Mouse (Mus musculus) adrenal gland, adult 18-20 months (tissue): ENCODE data around the gene Ankrd13d. TPM values are rescaled to one million over a fixed set of nuclear protein-coding genes. Genes with fewer than 3 reads are reported as not detected.

ENCODE experiments used
- DNase-seq, 2 experiments: peaks; one replicate each; pipeline ENCODE4 v3.0.0; 2021 to 2022; ENCODE audit warnings: low spot score in 2 of 2
- long read RNA-seq, 2 experiments: library from polyadenylated mRNA; stranded (forward); transcript quantifications; one replicate each; pipeline ENCODE4 v2.0.0; 2021
- total RNA-seq, 2 experiments: library from RNA; stranded (reverse); gene quantifications; 1 replicate in 1 of 2; 2 replicates in 1 of 2; pipeline ENCODE4 v1.2.3; 2021

Gene Ankrd13d
- 1 to 10 TPM; 3.2 to 5.0 TPM for total RNA-seq
- long read RNA-seq, experiment 1, partial matches to known transcripts = 0 of 3 reads
- long read RNA-seq, experiment 1, other reads (novel, unspliced or antisense) = 2 of 3 reads
- long read RNA-seq, experiment 2, partial matches to known transcripts = 2 of 5 reads
- long read RNA-seq, experiment 2, other reads (novel, unspliced or antisense) = 1 of 5 reads

DNA sequence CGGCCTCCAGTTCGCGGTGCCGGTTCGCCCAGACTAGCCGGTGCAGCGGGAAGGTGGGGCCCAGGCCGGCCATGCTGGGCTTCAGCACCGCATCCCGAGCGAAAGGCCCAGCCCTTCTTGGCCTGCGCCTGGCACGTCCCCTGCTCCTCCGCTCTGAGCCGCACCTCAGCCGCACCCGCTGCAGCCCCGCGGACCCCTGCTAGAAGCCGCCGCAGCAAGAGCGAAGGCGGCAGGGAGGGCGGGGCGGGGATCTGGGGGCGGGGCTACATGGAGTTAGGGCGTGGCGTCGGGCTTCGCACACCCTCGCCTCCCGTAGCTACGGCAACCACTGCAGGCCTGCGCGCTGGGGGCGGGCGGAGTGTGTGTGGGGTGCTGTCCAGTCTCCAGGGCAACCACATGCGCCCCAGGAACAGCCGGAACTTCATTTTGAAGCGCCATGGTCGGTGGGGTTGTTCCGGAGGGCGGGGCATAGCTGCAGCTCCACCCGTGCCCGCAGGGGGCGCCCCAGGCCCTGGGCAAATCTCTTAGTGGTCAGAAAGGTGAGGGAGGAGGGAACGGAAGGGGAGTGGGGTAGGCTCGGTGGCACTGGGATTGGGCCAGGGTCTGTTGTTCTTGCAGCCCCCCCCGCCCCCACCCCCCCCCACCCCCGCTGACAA is at the start of gene Ankrd13d:
Gene Ankrd13d, minus strand, starts transcription at position 240 of the 656 bp plus-strand sequence.
- DNase-seq = peak; percentile 76 to 83

GRCm38 (mm10) chr19:4332653-4333052 is 49.7 kb upstream of the Ankrd13d start:
- peak; percentile 45 to 54 for DNase-seq

DNA sequence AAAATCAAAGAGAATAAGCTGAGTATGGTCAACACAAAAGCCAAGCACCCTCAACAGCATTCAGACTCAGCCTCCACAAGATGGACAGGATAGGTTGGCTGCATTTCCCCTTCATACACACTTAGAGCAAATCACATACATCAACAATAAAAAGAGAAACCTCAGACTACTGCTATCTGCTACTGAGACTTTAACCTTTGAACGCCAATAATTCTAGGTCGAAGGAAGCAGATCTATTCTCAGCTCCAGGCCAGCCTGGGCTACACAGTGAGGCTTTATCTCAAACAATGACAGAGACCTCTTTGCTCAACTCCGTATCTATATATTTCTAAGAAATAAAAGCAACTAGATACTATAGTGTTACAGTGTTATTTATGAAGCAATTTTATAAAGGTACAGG is 48.3 kb upstream of the Ankrd13d start:
- no peak for DNase-seq

- DNase-seq = no peak
Observed at GRCm38 (mm10) chr19:4330603-4331002, 47.7 kb upstream of the Ankrd13d start.

DNA sequence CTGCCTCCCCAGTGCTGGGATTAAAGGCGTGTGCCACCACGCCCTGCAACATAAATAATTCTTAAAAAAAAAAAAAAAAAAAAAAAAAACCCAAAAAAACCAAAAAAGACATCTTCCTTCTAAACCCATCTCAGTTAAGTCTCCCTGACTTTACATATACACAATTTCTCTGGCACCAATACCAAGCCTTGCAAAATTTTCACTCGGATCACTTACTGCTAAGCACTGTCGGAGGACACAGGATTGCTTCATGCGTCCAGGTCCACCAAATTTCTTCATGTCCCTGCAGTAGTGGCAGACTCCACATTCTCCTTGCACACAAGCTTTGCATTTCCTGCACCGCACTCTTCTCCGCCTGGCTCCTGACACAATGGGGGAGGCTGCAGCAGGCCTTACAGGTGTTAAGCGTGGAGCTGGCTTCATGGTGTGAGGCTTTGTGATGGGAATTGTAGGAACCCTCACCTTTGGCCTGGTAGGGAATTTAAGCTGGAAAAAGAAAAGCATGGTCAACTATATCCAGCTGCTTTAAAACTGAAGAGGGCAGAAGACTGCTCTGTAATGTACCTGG is 45.9 kb upstream of the Ankrd13d start:
- DNase-seq = no peak

GRCm38 (mm10) chr19:4326881-4327280 is 43.9 kb upstream of the Ankrd13d start:
- no peak for DNase-seq

DNA sequence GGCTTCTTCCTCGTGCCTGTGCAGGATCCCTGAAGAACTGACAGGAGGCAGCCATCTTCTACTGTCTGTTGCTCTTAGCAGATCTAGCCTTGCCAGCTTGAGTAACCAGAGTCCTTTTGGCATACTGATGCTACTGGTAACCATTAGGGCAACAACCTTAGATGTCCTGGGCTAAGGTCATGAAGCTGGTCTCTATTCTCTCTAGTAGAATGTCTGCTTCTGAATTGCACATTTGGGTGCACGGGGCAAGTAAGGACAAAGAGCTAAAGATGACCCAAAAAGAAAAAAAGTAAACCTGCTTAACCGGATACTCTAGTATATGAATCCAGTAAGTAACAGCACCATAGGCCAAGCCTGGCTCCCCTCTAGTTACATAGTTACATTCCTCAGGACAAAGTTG is 43.2 kb upstream of the Ankrd13d start:
- DNase-seq = no peak

DNA sequence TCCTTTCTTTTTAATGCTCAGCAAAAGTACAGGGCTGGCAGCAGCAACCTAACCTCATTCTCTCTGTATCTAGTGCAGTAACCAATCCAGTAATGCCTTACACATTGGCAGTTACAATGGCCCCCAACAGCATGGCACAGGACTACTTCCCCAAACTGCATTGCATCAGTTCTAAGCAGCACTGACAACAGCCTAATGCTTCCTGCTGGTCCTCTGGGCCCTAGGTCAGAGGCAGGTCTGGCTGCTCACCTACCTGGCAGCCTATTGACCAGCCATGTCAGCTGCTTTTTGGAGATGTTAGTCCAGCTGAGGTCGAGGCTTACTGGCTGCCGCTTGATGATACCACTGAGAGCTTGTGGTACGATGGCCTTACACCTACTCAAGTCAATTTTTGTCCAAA is 39.2 kb upstream of the Ankrd13d start:
- DNase-seq = no peak

DNA sequence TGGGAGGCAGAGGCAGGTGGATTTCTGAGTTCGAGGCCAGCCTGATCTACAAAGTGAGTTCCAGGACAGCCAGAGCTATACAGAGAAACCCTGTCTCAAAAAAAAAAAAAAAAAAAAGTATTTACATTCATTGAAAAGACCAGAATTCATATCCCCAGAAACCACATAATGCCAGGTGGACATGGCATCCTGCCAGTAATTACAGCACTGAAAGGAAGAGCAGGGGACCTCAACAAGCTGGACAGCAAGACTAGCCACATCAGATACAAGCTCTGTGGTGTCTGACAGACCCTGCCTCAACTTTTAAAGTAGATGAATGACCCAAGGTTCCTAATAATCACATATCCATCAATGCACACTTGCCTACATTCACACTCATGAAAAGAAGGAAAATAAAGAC is 38.7 kb upstream of the Ankrd13d start:
- no peak for DNase-seq

DNA sequence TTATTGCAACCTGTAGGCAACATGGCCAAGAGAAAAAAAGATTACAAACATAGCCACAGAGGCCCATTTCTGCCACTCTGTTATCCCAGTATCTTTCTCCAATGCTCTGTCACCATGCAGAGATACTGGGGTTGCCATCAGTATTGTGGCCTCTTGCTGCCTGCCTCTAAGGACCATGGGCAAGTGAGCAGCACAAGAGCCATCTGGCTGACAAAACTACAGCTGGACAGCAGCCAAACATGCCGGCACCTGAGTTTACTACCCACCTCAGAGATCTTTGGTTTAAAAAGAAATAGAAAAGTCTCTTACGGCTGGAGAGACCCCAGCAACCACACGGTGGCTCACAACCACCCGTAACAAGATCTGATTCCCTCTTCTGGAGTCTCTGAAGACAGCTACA is 36.3 kb upstream of the Ankrd13d start:
- no peak for DNase-seq

GRCm38 (mm10) chr19:4317181-4317580 is 34.2 kb upstream of the Ankrd13d start:
- peak in 1 of 2 experiments; percentile 13 for DNase-seq

GRCm38 (mm10) chr19:4315223-4315944 is 32.4 kb upstream of the Ankrd13d start:
- peak; percentile 39 to 50 for DNase-seq

GRCm38 (mm10) chr19:4309776-4310185 is 26.8 kb upstream of the Ankrd13d start:
- DNase-seq = no peak

GRCm38 (mm10) chr19:4309302-4309701 is 26.4 kb upstream of the Ankrd13d start:
- DNase-seq = no peak

DNA sequence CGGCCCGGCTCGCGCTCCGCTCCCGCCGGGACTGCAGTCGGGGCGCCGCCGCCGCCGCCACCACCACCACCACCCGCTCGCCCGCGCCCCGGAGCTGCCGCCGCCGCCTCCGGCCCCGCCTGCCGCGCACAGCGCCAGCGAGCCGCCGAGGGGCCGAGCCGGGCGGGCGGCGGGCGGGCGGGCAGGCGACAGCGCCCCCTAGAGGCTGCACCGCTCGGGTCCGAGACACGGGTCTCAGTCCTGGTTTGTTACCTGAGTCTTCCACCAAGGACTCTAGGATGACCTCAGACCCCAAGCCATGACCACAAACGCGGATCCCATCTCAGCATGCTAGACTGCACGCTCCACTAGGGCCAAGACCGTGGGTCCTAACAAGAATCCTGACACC is 23.2 kb upstream of the Ankrd13d start, which contains the start of gene Grk2:
Gene Grk2, minus strand, starts transcription at position 33 of the 388 bp plus-strand sequence.
- DNase-seq = peak; percentile 86 to 91

DNA sequence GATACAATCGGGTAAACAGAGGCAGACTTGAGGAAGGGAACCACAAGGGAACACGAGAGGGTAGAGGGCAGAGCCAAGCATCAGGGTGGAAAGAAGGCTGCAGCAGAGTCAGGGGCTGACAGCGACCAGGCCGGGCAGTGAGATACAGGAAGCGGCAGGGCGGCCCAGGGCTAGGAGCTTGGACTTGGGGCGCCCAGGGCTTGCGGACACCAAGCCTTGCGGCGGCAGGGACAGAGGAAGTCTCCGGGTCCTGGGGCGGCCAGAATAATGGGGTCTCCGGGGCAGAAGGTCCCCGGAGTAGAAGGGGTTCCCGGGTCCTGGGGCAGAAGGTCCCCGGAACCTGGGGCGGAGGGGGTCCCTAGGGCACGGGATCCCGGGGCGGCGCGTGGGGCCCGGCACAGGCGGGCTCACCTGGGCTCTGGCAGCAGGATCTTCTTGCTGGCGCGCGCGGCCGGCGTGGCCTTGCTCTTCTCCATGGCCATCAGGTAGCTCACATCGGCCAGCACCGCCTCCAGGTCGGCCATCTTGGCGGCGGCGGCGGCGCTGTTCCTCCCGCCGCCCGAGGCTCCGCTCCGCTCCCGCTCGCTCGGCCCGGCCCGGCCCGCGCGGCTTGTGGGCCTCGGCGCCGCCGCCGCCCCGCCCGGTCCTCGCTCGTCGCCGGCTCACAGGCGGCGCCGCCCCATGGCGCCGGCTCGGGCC is 22.7 kb upstream of the Ankrd13d start:
- peak; percentile 50 to 59 for DNase-seq

DNA sequence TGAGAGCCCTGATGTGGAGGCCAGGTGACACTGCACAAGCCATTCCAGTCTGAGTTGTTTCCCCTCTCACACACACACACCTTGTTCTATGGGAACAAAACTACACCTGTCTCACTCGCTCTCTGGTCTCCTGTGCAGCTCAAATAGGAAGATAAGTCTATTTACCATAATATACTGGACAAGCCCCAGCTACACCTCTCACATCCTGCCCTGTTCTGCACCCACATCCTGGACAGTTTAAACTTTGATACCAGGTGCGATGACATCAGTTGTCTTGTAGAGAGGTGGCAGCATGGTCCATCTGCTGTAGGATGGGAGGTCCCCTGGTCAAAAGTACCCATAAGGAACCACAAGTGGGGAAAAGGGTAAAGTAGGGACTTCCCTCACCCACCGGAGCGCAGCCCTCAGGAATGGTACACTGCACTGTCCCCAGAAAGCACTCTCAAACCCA is 22.0 kb upstream of the Ankrd13d start:
- DNase-seq = no peak

- DNase-seq = no peak
Observed at GRCm38 (mm10) chr19:4304251-4304821, 21.4 kb upstream of the Ankrd13d start.

- DNase-seq = no peak
Observed at GRCm38 (mm10) chr19:4303640-4303995, 20.7 kb upstream of the Ankrd13d start.

GRCm38 (mm10) chr19:4302936-4303639 is 20.2 kb upstream of the Ankrd13d start:
- no peak for DNase-seq
